Mouse (Mus musculus) naive thymus-derived CD4-positive, alpha-beta T cell, adult 5 months (primary cell): ENCODE data around the gene Papolb. TPM values are rescaled to one million over a fixed set of nuclear protein-coding genes. Genes with fewer than 3 reads are reported as not detected.

Source experiments
- polyA plus RNA-seq: library from polyadenylated mRNA; unstranded; fragments of 100-300 nt; shearing (Covaris generic); gene quantifications from one replicate; pipeline ENCODE4 v1.2.1, GENCODE M21; 2017

The Papolb gene
- not detected for polyA plus RNA-seq

GRCm38 (mm10) chr5:142529915-142530314 lies at the start of gene Papolb:
Gene Papolb, minus strand, starts transcription at chr5:142530076.

GRCm38 (mm10) chr5:142550706-142551652 lies 21.1 kb upstream of the Papolb start, which contains the start of gene Radil:
Gene Radil, minus strand, starts transcription at chr5:142551098.

Other genes starting within 250 kb of the Papolb start
- gene Foxk1, start 128.6 kb downstream of the Papolb start, polyA plus RNA-seq: 20.2 TPM
- gene Ap5z1, start 66.1 kb downstream of the Papolb start, polyA plus RNA-seq: 20.2 TPM
- not detected for gene Radil, start 21.0 kb upstream of the Papolb start, polyA plus RNA-seq
- gene Mmd2, start 78.7 kb upstream of the Papolb start, polyA plus RNA-seq: not detected
- 78.4 TPM for gene Wipi2, start 97.6 kb upstream of the Papolb start, polyA plus RNA-seq
- gene Slc29a4, start 162.4 kb upstream of the Papolb start, polyA plus RNA-seq: 0.58 TPM